Mouse (Mus musculus) liver, adult 2 months (tissue): ENCODE measurements around the gene Nek6. TPM values are rescaled to one million over a fixed set of nuclear protein-coding genes. Genes with fewer than 3 reads are reported as not detected.
A peak's percentile ranks its signal among the peaks of the same experiment; 100 is the strongest.

Experiments
- DNase-seq: peaks from one replicate; pipeline ENCODE4 v3.0.0-alpha.2; 2011; ENCODE audit warnings: low read depth, low spot score; ENCODE audit errors: extremely low read depth
- H3K27ac ChIP-seq: fragments of 200-500 bp; replicated peaks from 2 replicates; pipeline ENCODE4 v1.5.1; 2012; ENCODE audit warnings: low read depth, mild to moderate bottlenecking, control low read depth, inconsistent platforms, low read length; ENCODE audit not compliant: insufficient read depth
- H3K27me3 ChIP-seq: fragments of 200-500 bp; 2 replicates; pipeline ENCODE4 v1.6.1; 2012; ENCODE audit warnings: mild to moderate bottlenecking, moderate library complexity, low read length, inconsistent platforms; ENCODE audit not compliant: control insufficient read depth, insufficient read depth
- H3K36me3 ChIP-seq: fragments of 200-500 bp; 2 replicates; pipeline ENCODE4 v1.6.1; 2012; ENCODE audit warnings: low read length, inconsistent platforms; ENCODE audit not compliant: control insufficient read depth, insufficient read depth
- H3K4me1 ChIP-seq: fragments of 200-500 bp; 2 replicates; pipeline ENCODE4 v1.6.1; 2011; ENCODE audit warnings: low read length; ENCODE audit not compliant: control insufficient read depth, insufficient read depth
- H3K4me3 ChIP-seq: fragments of 200-500 bp; 2 replicates; pipeline ENCODE4 v1.5.1; 2011; ENCODE audit warnings: low read depth, mild to moderate bottlenecking, control low read depth, low read length, moderate library complexity; ENCODE audit not compliant: insufficient read depth
- H3K79me2 ChIP-seq: fragments of 200-500 bp; 2 replicates; pipeline ENCODE4 v1.6.1; 2012; ENCODE audit warnings: inconsistent platforms, mild to moderate bottlenecking, low read length, moderate library complexity; ENCODE audit not compliant: control insufficient read depth, insufficient read depth
- H3K9ac ChIP-seq: fragments of 200-500 bp; 2 replicates; pipeline ENCODE4 v1.6.1; 2012; ENCODE audit warnings: low read depth, mild to moderate bottlenecking, control low read depth, inconsistent platforms, low read length
- CTCF ChIP-seq: fragments of 200-500 bp; IDR thresholded peaks from 2 replicates; pipeline ENCODE4 v1.5.1; 2011; ENCODE audit warnings: low read depth, low read length, control low read depth
- POLR2A ChIP-seq: fragments of 200-500 bp; IDR thresholded peaks from 2 replicates; pipeline ENCODE4 v1.6.1; 2011; ENCODE audit warnings: low read length, control low read depth; ENCODE audit not compliant: insufficient read depth; ENCODE audit errors: extremely low read depth
- WGBS: fragments of 180-500 bp; shearing (Covaris S2); methylation state at CpG from one replicate; pipeline ENCODE4 v1.1.7; 2018; 5-methylcytosine and 5-hydroxymethylcytosine counted together
- polyA plus RNA-seq: library from polyadenylated mRNA; depleted of rRNA; stranded (reverse); fragments of >200 nt; gene quantifications from 2 replicates; pipeline ENCODE4 v1.2.3, GENCODE M21; 2012
- total RNA-seq: library from RNA; depleted of rRNA; stranded (reverse); fragments of >200 nt; gene quantifications from 2 replicates; pipeline ENCODE4 v1.2.3, GENCODE M21; 2014

Gene Nek6
- total and polyA plus RNA-seq, 2 experiments = 13.6 to 58.8 TPM

GRCm38 (mm10) chr2:38616072-38616471, 104.6 kb downstream of the Nek6 start:
- H3K79me2 ChIP-seq = peaks cover 18% of the 10 kb centered on the region; the same call in 1 of the 2 replicates
- peaks cover 2% of the 10 kb centered on the region; the same call in 1 of the 2 replicates for H3K36me3 ChIP-seq
- no peak overlapping the region for H3K9ac ChIP-seq
- no peaks in the 10 kb centered on the region for H3K27me3 ChIP-seq
- WGBS = 19% methylated on average over 4 of the region's 4 CpGs
- DNase-seq = peak; percentile 86
- peak overlapping the region; percentile 41; the same call in 1 of the 2 replicates for H3K27ac ChIP-seq
- no peak overlapping the region for H3K4me3 ChIP-seq
- H3K4me1 ChIP-seq = peaks cover 27% of the 10 kb centered on the region
- TF ChIP-seq CTCF = no peak; the same call in none of the 2 replicates

- whole genome bisulfite sequencing = 92% methylated on average over 5 of the region's 5 CpGs
- TF ChIP-seq POLR2A (no peak), CTCF (no peak)
- H3K27me3 ChIP-seq = no peaks in the 10 kb centered on the region
- H3K4me1 ChIP-seq = peaks cover 27% of the 10 kb centered on the region
- peaks cover 2% of the 10 kb centered on the region; the same call in 1 of the 2 replicates for H3K36me3 ChIP-seq
- no peak overlapping the region for H3K4me3 ChIP-seq
- peaks cover 22% of the 10 kb centered on the region; the same call in 1 of the 2 replicates for H3K79me2 ChIP-seq
- H3K27ac ChIP-seq = no peak overlapping the region
- H3K9ac ChIP-seq = no peak overlapping the region
- no peak for DNase-seq
Measured at GRCm38 (mm10) chr2:38616956-38617872, 105.8 kb downstream of the Nek6 start.

- Histone ChIP-seq H3K36me3 (peaks cover 2% of the 10 kb centered on the region; the same call in 1 of the 2 replicates), H3K4me1 (peaks cover 22% of the 10 kb centered on the region), H3K27me3 (no peaks in the 10 kb centered on the region), H3K4me3 (no peak overlapping the region), H3K27ac (no peak overlapping the region), H3K79me2 (peaks cover 26% of the 10 kb centered on the region; the same call in 1 of the 2 replicates), H3K9ac (no peak overlapping the region)
- no peak for DNase-seq
- no peak for TF ChIP-seq POLR2A
- TF ChIP-seq CTCF = no peak
- 83% methylated on average over 4 of the region's 4 CpGs for WGBS
Measured at GRCm38 (mm10) chr2:38619777-38620176, 108.3 kb downstream of the Nek6 start.

- Histone ChIP-seq H3K4me3 (no peak overlapping the region), H3K36me3 (peaks cover 2% of the 10 kb centered on the region; the same call in 1 of the 2 replicates), H3K4me1 (peaks cover 21% of the 10 kb centered on the region), H3K27ac (no peak overlapping the region), H3K27me3 (no peaks in the 10 kb centered on the region), H3K79me2 (peaks cover 22% of the 10 kb centered on the region; the same call in 1 of the 2 replicates), H3K9ac (no peak overlapping the region)
- TF ChIP-seq POLR2A = no peak
- TF ChIP-seq CTCF = no peak
- DNase-seq = peak; percentile 64
- 41% methylated on average over 4 of the region's 4 CpGs for WGBS
Measured at GRCm38 (mm10) chr2:38621076-38621475, 109.6 kb downstream of the Nek6 start.

GRCm38 (mm10) chr2:38621610-38622021, 110.2 kb downstream of the Nek6 start:
- DNase-seq = no peak
- Histone ChIP-seq H3K36me3 (peaks cover 5% of the 10 kb centered on the region; the same call in 1 of the 2 replicates), H3K4me3 (no peak overlapping the region), H3K79me2 (peaks cover 22% of the 10 kb centered on the region; the same call in 1 of the 2 replicates), H3K4me1 (peaks cover 20% of the 10 kb centered on the region), H3K9ac (no peak overlapping the region), H3K27ac (no peak overlapping the region), H3K27me3 (no peaks in the 10 kb centered on the region)
- TF ChIP-seq CTCF (peak; percentile 38), POLR2A (no peak)
- WGBS = 74% methylated on average over 6 of the region's 6 CpGs
